8 mouse cellular contexts compared by ENCODE assay signal in genomic region chr10:128626311-128627310, GRCm38 (mm10). TPM values are rescaled to one million over a fixed set of nuclear protein-coding genes. Genes with fewer than 3 reads are reported as not detected.
DNase-seq lines count a peak whose midpoint lies in the region; ATAC-seq lines count a peak whose summit lies in the region.

Gene Rps26, minus strand, starts transcription at chr10:128626747.

- WGBS in hindbrain, embryonic 11.5 days = under 1% methylated on average over 40 of the region's 40 CpGs

- ATAC-seq in hindbrain, embryonic 11.5 days (ENCODE audit: low FRiP score) = peak; percentile 97

- no peak within 1 kb of the TSS; the same call in 1 of the 2 replicates for H3K27ac ChIP-seq in hindbrain, embryonic 11.5 days (ENCODE audit: low read depth, low read length)

- peak; percentile 95 for DNase-seq in Muller cell, postnatal 12 days (ENCODE audit: inconsistent ontology term)
- peak; percentile 96 for DNase-seq in cerebellum, adult 9-11 months
- peak; percentile 96 to 97 for DNase-seq in frontal cortex, adult 2 months (ENCODE audit: extremely low spot score in 1 of 2, low spot score in 1 of 2)
- peak; percentile 94 for DNase-seq in hindbrain, embryonic 11.5 days (ENCODE audit: low spot score)
- DNase-seq in layer of hippocampus, postnatal 10 days (ENCODE audit: low spot score in 2 of 2) = peak; percentile 86 to 89
- peak; percentile 97 for DNase-seq in lung, postnatal 10 days
- peak; percentile 80 for DNase-seq in ovary, postnatal 36 days (ENCODE audit: low spot score)
- DNase-seq in thymus, postnatal 25 days = peak; percentile 82

- peaks cover 6% of the 10 kb centered on the region for H3K36me3 ChIP-seq in hindbrain, embryonic 11.5 days (ENCODE audit: control insufficient read depth, insufficient read depth, low read length)

- peak within 1 kb of the TSS; percentile 89 for H3K4me2 ChIP-seq in hindbrain, embryonic 11.5 days (replicated peaks; ENCODE audit: low read depth, low read length)

- no peaks in the 10 kb centered on the region for H3K27me3 ChIP-seq in hindbrain, embryonic 11.5 days (ENCODE audit: control insufficient read depth, insufficient read depth, low read length)

- H3K9me3 ChIP-seq in hindbrain, embryonic 11.5 days (ENCODE audit: control insufficient read depth, low read length) = no peaks in the 10 kb centered on the region

- H3K4me1 ChIP-seq in hindbrain, embryonic 11.5 days (replicated peaks; ENCODE audit: control insufficient read depth, insufficient read depth, low read length) = 0 out of 2 replicates have a peak, but pooled peaks cover 4% of the 10 kb centered on the region

- H3K9ac ChIP-seq in hindbrain, embryonic 11.5 days (ENCODE audit: low read depth, low read length) = peak within 1 kb of the TSS; percentile 80

- peak within 1 kb of the TSS; percentile 72 for H3K4me3 ChIP-seq in hindbrain, embryonic 11.5 days (ENCODE audit: low read depth, low read length)

RNA-seq across cellular contexts. Expression of gene Rps26, which starts in this region (rescaled TPM):
- polyA plus RNA-seq in frontal cortex, adult 2 months (2012; rRNA removed) = 396 and 476 TPM in 2 replicates
- 596 and 615 TPM in 2 replicates for polyA plus RNA-seq in hindbrain, embryonic 11.5 days (2014; fragmentation: Nextera tagmentation; extraction: Ambion mirVana)
- total RNA-seq in layer of hippocampus, postnatal 10 days (2021) = 100 to 1,000 TPM; 508 to 545 TPM
